Mouse (Mus musculus): ENCODE measurements around the gene Abca9.

The Abca9 gene

GRCm38 (mm10) chr11:110072158-110072557 lies 95.8 kb downstream of the Abca9 start:
- no peak for DNase-seq (ENCODE audit: low read depth, low spot score)

GRCm38 (mm10) chr11:110061032-110061431 lies 107.0 kb downstream of the Abca9 start:
- DNase-seq (ENCODE audit: low read depth, low spot score), result peak; percentile 36

GRCm38 (mm10) chr11:110060127-110060526 lies 107.9 kb downstream of the Abca9 start:
- no peak for DNase-seq (ENCODE audit: low read depth, low spot score)

GRCm38 (mm10) chr11:110053681-110054080 lies 114.3 kb downstream of the Abca9 start:
- DNase-seq (ENCODE audit: low read depth, low spot score), result no peak

All from skeletal muscle tissue, adult 2 months (tissue).